Mouse (Mus musculus): ENCODE measurements around the gene Afmid. TPM values are rescaled to one million over a fixed set of nuclear protein-coding genes. Genes with fewer than 3 reads are reported as not detected.
"Not testable (repeated sequence)": the region's sequence is repeated elsewhere in the genome, so short reads cannot be mapped to it uniquely, and the experiment has no call there.

The Afmid gene
- polyA plus RNA-seq, 1 experiment from 2014 or later = 34.4 TPM

GRCm38 (mm10) chr11:117832086-117832969, 6.6 kb downstream of the Afmid start:
- TF ChIP-seq EP300 (IDR thresholded peaks at IDR 0.05; ENCODE audit: low read depth) = 0 out of 2 replicates have a peak, but pooled peaks have one; percentile 28
- peak; percentile 97 for TF ChIP-seq CTCF (IDR thresholded peaks at IDR 0.05; ENCODE audit: low read depth)
- Histone ChIP-seq H3K4me1 (ENCODE audit: insufficient read depth) (peaks cover 70% of the 10 kb centered on the region), H3K27ac (ENCODE audit: low read depth) (peak overlapping the region; percentile 98), H3K27me3 (ENCODE audit: insufficient read depth, low read length) (no peaks in the 10 kb centered on the region), H3K36me3 (replicated peaks; ENCODE audit: insufficient read depth, low read length) (no peaks in the 10 kb centered on the region), H3K9ac (replicated peaks) (peak overlapping the region; percentile 55), H3K4me2 (ENCODE audit: low read depth, low read length) (peak overlapping the region; percentile 94), H3K9me3 (ENCODE audit: low read length) (no peaks in the 10 kb centered on the region), H3K4me3 (ENCODE audit: low read depth, low read length) (peak overlapping the region; percentile 42)
- WGBS (ENCODE audit: insufficient replicate concordance) = 18% methylated on average over 28 of the region's 28 CpGs
- DNase-seq = peak; percentile 95
- peak; percentile 49 for ATAC-seq

- not testable (repeated sequence) for H3K9ac ChIP-seq (replicated peaks); H3K9me3 ChIP-seq (ENCODE audit: low read length); H3K27me3 ChIP-seq (ENCODE audit: insufficient read depth, low read length); H3K4me3 ChIP-seq (ENCODE audit: low read depth, low read length); H3K36me3 ChIP-seq (replicated peaks; ENCODE audit: insufficient read depth, low read length); DNase-seq; ATAC-seq; H3K4me2 ChIP-seq (ENCODE audit: low read depth, low read length)
- H3K27ac ChIP-seq (ENCODE audit: low read depth) = peak overlapping the region; percentile 98
- peaks cover 68% of the 10 kb centered on the region for H3K4me1 ChIP-seq (ENCODE audit: insufficient read depth)
- 87% methylated on average over 4 of the region's 6 CpGs for WGBS (ENCODE audit: insufficient replicate concordance)
These were observed 7.8 kb downstream of the Afmid start for GRCm38 (mm10) chr11:117833509-117833908.

GRCm38 (mm10) chr11:117834086-117834485, 8.4 kb downstream of the Afmid start:
- H3K4me2 ChIP-seq (ENCODE audit: low read depth, low read length) = no peak overlapping the region
- H3K36me3 ChIP-seq (replicated peaks; ENCODE audit: insufficient read depth, low read length) = no peaks in the 10 kb centered on the region
- no peak overlapping the region for H3K9ac ChIP-seq (replicated peaks)
- WGBS (ENCODE audit: insufficient replicate concordance) = 74% methylated on average over 8 of the region's 8 CpGs
- no peak for ATAC-seq
- no peak for TF ChIP-seq CTCF (IDR thresholded peaks at IDR 0.05; ENCODE audit: low read depth)
- TF ChIP-seq EP300 (IDR thresholded peaks at IDR 0.05; ENCODE audit: low read depth) = peak; percentile 46; the same call in 1 of the 2 replicates
- no peak overlapping the region for H3K4me3 ChIP-seq (ENCODE audit: low read depth, low read length)
- peak overlapping the region; percentile 83 for H3K27ac ChIP-seq (ENCODE audit: low read depth)
- no peaks in the 10 kb centered on the region for H3K9me3 ChIP-seq (ENCODE audit: low read length)
- H3K4me1 ChIP-seq (ENCODE audit: insufficient read depth) = peaks cover 66% of the 10 kb centered on the region
- no peak for DNase-seq
- no peaks in the 10 kb centered on the region for H3K27me3 ChIP-seq (ENCODE audit: insufficient read depth, low read length)

- peak overlapping the region; percentile 31 for H3K4me2 ChIP-seq (ENCODE audit: low read depth, low read length)
- no peaks in the 10 kb centered on the region for H3K9me3 ChIP-seq (ENCODE audit: low read length)
- no peaks in the 10 kb centered on the region for H3K36me3 ChIP-seq (replicated peaks; ENCODE audit: insufficient read depth, low read length)
- whole genome bisulfite sequencing (ENCODE audit: insufficient replicate concordance) = 34% methylated on average over 13 of the region's 13 CpGs
- H3K9ac ChIP-seq (replicated peaks) = 0 out of 2 replicates have a peak overlapping the region, but pooled peaks have one; percentile 12
- H3K4me1 ChIP-seq (ENCODE audit: insufficient read depth) = peaks cover 65% of the 10 kb centered on the region
- TF ChIP-seq EP300 (IDR thresholded peaks at IDR 0.05; ENCODE audit: low read depth) = no peak
- TF ChIP-seq CTCF (IDR thresholded peaks at IDR 0.05; ENCODE audit: low read depth) = no peak
- H3K4me3 ChIP-seq (ENCODE audit: low read depth, low read length) = no peak overlapping the region
- peak; percentile 74 for DNase-seq
- peak; percentile 7 for ATAC-seq
- H3K27ac ChIP-seq (ENCODE audit: low read depth) = peak overlapping the region; percentile 64; the same call in 1 of the 2 replicates
- H3K27me3 ChIP-seq (ENCODE audit: insufficient read depth, low read length) = no peaks in the 10 kb centered on the region
These were observed 10.6 kb downstream of the Afmid start for GRCm38 (mm10) chr11:117836306-117836705.

GRCm38 (mm10) chr11:117838572-117838971, 12.8 kb downstream of the Afmid start:
- Histone ChIP-seq H3K27me3 (ENCODE audit: insufficient read depth, low read length) (no peaks in the 10 kb centered on the region), H3K9ac (replicated peaks) (peak overlapping the region; percentile 26; the same call in 1 of the 2 replicates), H3K4me2 (ENCODE audit: low read depth, low read length) (peak overlapping the region; percentile 54), H3K9me3 (ENCODE audit: low read length) (no peaks in the 10 kb centered on the region), H3K4me1 (ENCODE audit: insufficient read depth) (peaks cover 59% of the 10 kb centered on the region), H3K4me3 (ENCODE audit: low read depth, low read length) (no peak overlapping the region), H3K36me3 (replicated peaks; ENCODE audit: insufficient read depth, low read length) (no peaks in the 10 kb centered on the region), H3K27ac (ENCODE audit: low read depth) (peak overlapping the region; percentile 94)
- 51% methylated on average over 2 of the region's 2 CpGs for WGBS (ENCODE audit: insufficient replicate concordance)
- TF ChIP-seq CTCF (IDR thresholded peaks at IDR 0.05; ENCODE audit: low read depth) (no peak), EP300 (IDR thresholded peaks at IDR 0.05; ENCODE audit: low read depth) (peak; percentile 82)
- DNase-seq (peak; percentile 82), ATAC-seq (peak; percentile 93)

GRCm38 (mm10) chr11:117839021-117839420, 13.3 kb downstream of the Afmid start:
- 35% methylated on average over 1 of the region's 1 CpGs for WGBS (ENCODE audit: insufficient replicate concordance)

More at GRCm38 (mm10) chr11:117839021-117839420, 13.3 kb downstream of the Afmid start:
- peak overlapping the region; percentile 54 for H3K4me2 ChIP-seq (ENCODE audit: low read depth, low read length)
- H3K9me3 ChIP-seq (ENCODE audit: low read length) = no peaks in the 10 kb centered on the region
- no peak for DNase-seq
- ATAC-seq = peak; percentile 11
- no peak overlapping the region for H3K4me3 ChIP-seq (ENCODE audit: low read depth, low read length)
- no peak for TF ChIP-seq CTCF (IDR thresholded peaks at IDR 0.05; ENCODE audit: low read depth)
- no peak for TF ChIP-seq EP300 (IDR thresholded peaks at IDR 0.05; ENCODE audit: low read depth)
- peaks cover 59% of the 10 kb centered on the region for H3K4me1 ChIP-seq (ENCODE audit: insufficient read depth)
- H3K27me3 ChIP-seq (ENCODE audit: insufficient read depth, low read length) = no peaks in the 10 kb centered on the region
- no peaks in the 10 kb centered on the region for H3K36me3 ChIP-seq (replicated peaks; ENCODE audit: insufficient read depth, low read length)
- peak overlapping the region; percentile 26; the same call in 1 of the 2 replicates for H3K9ac ChIP-seq (replicated peaks)
- H3K27ac ChIP-seq (ENCODE audit: low read depth) = peak overlapping the region; percentile 94

All from liver, postnatal 0 days (tissue).